Mouse (Mus musculus) C2C12 (cell line): Measurements from ENCODE around the gene Parp11. TPM values are rescaled to one million over a fixed set of nuclear protein-coding genes. Genes with fewer than 3 reads are reported as not detected.

ENCODE experiments used
- H3K27me3 ChIP-seq: one replicate; pipeline ENCODE4 v1.6.1; 2011; ENCODE audit not compliant: control insufficient read depth, insufficient read depth, insufficient read length
- H3K36me3 ChIP-seq: one replicate; pipeline ENCODE4 v1.6.1; 2011; ENCODE audit not compliant: control insufficient read depth, insufficient read depth
- H3K4me3 ChIP-seq: one replicate; pipeline ENCODE4 v1.5.1; 2011; ENCODE audit warnings: mild to moderate bottlenecking, control low read depth; ENCODE audit not compliant: poor library complexity, insufficient read depth, severe bottlenecking
- H3K79me2 ChIP-seq: one replicate; pipeline ENCODE4 v1.6.1; 2011; ENCODE audit not compliant: control insufficient read depth, insufficient read depth
- H3K79me3 ChIP-seq: one replicate; pipeline ENCODE4 v1.6.1; 2011; ENCODE audit warnings: low read depth, control low read depth
- H3ac ChIP-seq: one replicate; pipeline ENCODE3; 2011; ENCODE audit warnings: low read depth; ENCODE audit not compliant: control insufficient read depth, insufficient read length
- CEBPB ChIP-seq: IDR thresholded peaks from one replicate; pipeline ENCODE4 v1.6.1; 2011; ENCODE audit warnings: low read depth, mild to moderate bottlenecking, control low read depth, moderate library complexity
- CTCF ChIP-seq: IDR thresholded peaks from one replicate; pipeline ENCODE4 v1.5.1; 2011; ENCODE audit not compliant: control insufficient read depth, insufficient read depth, insufficient read length
- FOSL1 ChIP-seq: IDR thresholded peaks from one replicate; pipeline ENCODE4 v1.8.0; 2011; ENCODE audit warnings: mild to moderate bottlenecking, low read length; ENCODE audit not compliant: poor library complexity, insufficient read depth, severe bottlenecking
- MAX ChIP-seq: IDR thresholded peaks from one replicate; pipeline ENCODE4 v1.6.1; 2011; ENCODE audit warnings: mild to moderate bottlenecking, control low read depth
- MYOD1 ChIP-seq: IDR thresholded peaks from one replicate; pipeline ENCODE4 v1.6.1; 2011; ENCODE audit warnings: low read depth; ENCODE audit not compliant: control insufficient read depth, insufficient read length
- MYOG ChIP-seq: IDR thresholded peaks from one replicate; pipeline ENCODE4 v1.6.1; 2011; ENCODE audit not compliant: control insufficient read depth, insufficient read length; ENCODE audit errors: extremely low read depth
- USF1 ChIP-seq: IDR thresholded peaks from one replicate; pipeline ENCODE4 v1.6.1; 2011; ENCODE audit warnings: low read depth, mild to moderate bottlenecking, control low read depth, moderate library complexity
- polyA plus RNA-seq: library from polyadenylated mRNA; unstranded; fragments of >200 nt; fragmentation: generic; extraction: Trizol; gene quantifications from one replicate; pipeline ENCODE4 v1.2.1, GENCODE M21; 2012; ENCODE audit warnings: missing spikeins

Parp11 gene
- polyA plus RNA-seq, 1 experiment = 3.6 TPM

- Histone ChIP-seq H3K79me2 (no peaks in the 10 kb centered on the region), H3K4me3 (no peak overlapping the region), H3K79me3 (no peaks in the 10 kb centered on the region), H3ac (no peak overlapping the region), H3K27me3 (no peaks in the 10 kb centered on the region), H3K36me3 (no peaks in the 10 kb centered on the region)
- no peak for TF ChIP-seq CEBPB
- no peak for TF ChIP-seq USF1
- TF ChIP-seq CTCF = no peak
- no peak for TF ChIP-seq MYOG
- TF ChIP-seq MAX = no peak
- TF ChIP-seq FOSL1 = no peak
- TF ChIP-seq MYOD1 = no peak
Measured at GRCm38 (mm10) chr6:127459776-127460175, 13.1 kb downstream of the Parp11 start.

- TF ChIP-seq MYOD1 = no peak
- TF ChIP-seq CEBPB = no peak
Measured at GRCm38 (mm10) chr6:127461491-127461890, 14.9 kb downstream of the Parp11 start.

GRCm38 (mm10) chr6:127462251-127462650, 15.6 kb downstream of the Parp11 start:
- Histone ChIP-seq H3K79me2 (no peaks in the 10 kb centered on the region), H3K36me3 (no peaks in the 10 kb centered on the region), H3K4me3 (no peak overlapping the region), H3K27me3 (no peaks in the 10 kb centered on the region), H3K79me3 (no peaks in the 10 kb centered on the region), H3ac (no peak overlapping the region)
- no peak for TF ChIP-seq MAX
- no peak for TF ChIP-seq MYOD1
- no peak for TF ChIP-seq USF1
- no peak for TF ChIP-seq CEBPB
- no peak for TF ChIP-seq FOSL1
- no peak for TF ChIP-seq CTCF
- TF ChIP-seq MYOG = no peak

More at GRCm38 (mm10) chr6:127461491-127461890, 14.9 kb downstream of the Parp11 start:
- Histone ChIP-seq H3K79me3 (no peaks in the 10 kb centered on the region), H3K4me3 (no peak overlapping the region), H3K36me3 (no peaks in the 10 kb centered on the region), H3K79me2 (no peaks in the 10 kb centered on the region), H3K27me3 (no peaks in the 10 kb centered on the region), H3ac (no peak overlapping the region)

GRCm38 (mm10) chr6:127463273-127464001, 16.8 kb downstream of the Parp11 start:
- no peak overlapping the region for H3ac ChIP-seq
- H3K4me3 ChIP-seq = no peak overlapping the region
- no peak for TF ChIP-seq USF1
- no peak for TF ChIP-seq CEBPB
- TF ChIP-seq FOSL1 = no peak
- no peak for TF ChIP-seq CTCF
- TF ChIP-seq MAX = no peak
- no peak for TF ChIP-seq MYOG
- TF ChIP-seq MYOD1 = no peak
- no peaks in the 10 kb centered on the region for H3K79me3 ChIP-seq
- H3K79me2 ChIP-seq = no peaks in the 10 kb centered on the region
- H3K36me3 ChIP-seq = no peaks in the 10 kb centered on the region
- no peaks in the 10 kb centered on the region for H3K27me3 ChIP-seq

GRCm38 (mm10) chr6:127464523-127464922, 17.9 kb downstream of the Parp11 start:
- H3K27me3 ChIP-seq = no peaks in the 10 kb centered on the region
- no peaks in the 10 kb centered on the region for H3K79me3 ChIP-seq
- H3K79me2 ChIP-seq = no peaks in the 10 kb centered on the region
- TF ChIP-seq MAX = no peak
- TF ChIP-seq CTCF = no peak
- TF ChIP-seq FOSL1 = no peak
- TF ChIP-seq MYOG = no peak
- no peak for TF ChIP-seq MYOD1
- TF ChIP-seq USF1 = no peak
- no peak overlapping the region for H3ac ChIP-seq
- H3K36me3 ChIP-seq = no peaks in the 10 kb centered on the region
- no peak overlapping the region for H3K4me3 ChIP-seq

- TF ChIP-seq MAX = no peak
- no peak for TF ChIP-seq MYOG
- no peak for TF ChIP-seq CTCF
- TF ChIP-seq MYOD1 = no peak
- TF ChIP-seq FOSL1 = no peak
- TF ChIP-seq CEBPB = no peak
- TF ChIP-seq USF1 = no peak
- Histone ChIP-seq H3K36me3 (no peaks in the 10 kb centered on the region), H3K79me3 (no peaks in the 10 kb centered on the region), H3ac (no peak overlapping the region), H3K79me2 (no peaks in the 10 kb centered on the region), H3K27me3 (no peaks in the 10 kb centered on the region), H3K4me3 (no peak overlapping the region)
Measured at GRCm38 (mm10) chr6:127466749-127467310, 20.2 kb downstream of the Parp11 start.
